Mouse (Mus musculus): ENCODE data around the gene Dcaf5. TPM values are rescaled to one million over a fixed set of nuclear protein-coding genes. Genes with fewer than 3 reads are reported as not detected.

Gene Dcaf5
- 7.9 TPM for polyA plus RNA-seq (2014; fragmentation: Illumina TruSeq; extraction: RNeasy Lipid Tissue Mini Kit (QIAGEN cat#74804); ENCODE audit: insufficient read depth, low read depth, low replicate concordance)

GRCm38 (mm10) chr12:80436336-80436976, at the start of gene Dcaf5:
Dcaf5 (minus strand) TSS chr12:80436601.

GRCm38 (mm10) chr12:80462942-80463651, 26.7 kb upstream of the Dcaf5 start, which contains the start of gene Exd2:
Exd2 (plus strand) TSS chr12:80463095.

Other genes with a start within 250 kb of the Dcaf5 start
- 35.0 TPM for gene Actn1, start 176.2 kb downstream of the Dcaf5 start, polyA plus RNA-seq (2014; fragmentation: Illumina TruSeq; extraction: RNeasy Lipid Tissue Mini Kit (QIAGEN cat#74804); ENCODE audit: insufficient read depth, low read depth, low replicate concordance)
- 9.3 TPM for gene Exd2, start 26.5 kb upstream of the Dcaf5 start, polyA plus RNA-seq (2014; fragmentation: Illumina TruSeq; extraction: RNeasy Lipid Tissue Mini Kit (QIAGEN cat#74804); ENCODE audit: insufficient read depth, low read depth, low replicate concordance)
- gene Galnt16, start 81.7 kb upstream of the Dcaf5 start, polyA plus RNA-seq (2014; fragmentation: Illumina TruSeq; extraction: RNeasy Lipid Tissue Mini Kit (QIAGEN cat#74804); ENCODE audit: insufficient read depth, low read depth, low replicate concordance): 1.9 TPM
- gene Slc39a9, start 207.3 kb upstream of the Dcaf5 start, polyA plus RNA-seq (2014; fragmentation: Illumina TruSeq; extraction: RNeasy Lipid Tissue Mini Kit (QIAGEN cat#74804); ENCODE audit: insufficient read depth, low read depth, low replicate concordance): 15.0 TPM
- 87.1 TPM for gene Erh, start 207.7 kb upstream of the Dcaf5 start, polyA plus RNA-seq (2014; fragmentation: Illumina TruSeq; extraction: RNeasy Lipid Tissue Mini Kit (QIAGEN cat#74804); ENCODE audit: insufficient read depth, low read depth, low replicate concordance)

Measured in lung, adult 10 weeks (tissue).